Mouse (Mus musculus) thymus, postnatal 4 days (tissue): ENCODE measurements at regions not wholly inside any gene's neighbourhood (a gene's known extent, or its start where the extent isn't known, plus 50 kb on each side); places are given as distances from the start of the nearest gene placed in this dataset.
A peak's percentile ranks its signal among the peaks of the same experiment; 100 is the strongest.

Source experiments
- DNase-seq: peaks from one replicate; pipeline ENCODE4 v3.0.0; 2021

DNA sequence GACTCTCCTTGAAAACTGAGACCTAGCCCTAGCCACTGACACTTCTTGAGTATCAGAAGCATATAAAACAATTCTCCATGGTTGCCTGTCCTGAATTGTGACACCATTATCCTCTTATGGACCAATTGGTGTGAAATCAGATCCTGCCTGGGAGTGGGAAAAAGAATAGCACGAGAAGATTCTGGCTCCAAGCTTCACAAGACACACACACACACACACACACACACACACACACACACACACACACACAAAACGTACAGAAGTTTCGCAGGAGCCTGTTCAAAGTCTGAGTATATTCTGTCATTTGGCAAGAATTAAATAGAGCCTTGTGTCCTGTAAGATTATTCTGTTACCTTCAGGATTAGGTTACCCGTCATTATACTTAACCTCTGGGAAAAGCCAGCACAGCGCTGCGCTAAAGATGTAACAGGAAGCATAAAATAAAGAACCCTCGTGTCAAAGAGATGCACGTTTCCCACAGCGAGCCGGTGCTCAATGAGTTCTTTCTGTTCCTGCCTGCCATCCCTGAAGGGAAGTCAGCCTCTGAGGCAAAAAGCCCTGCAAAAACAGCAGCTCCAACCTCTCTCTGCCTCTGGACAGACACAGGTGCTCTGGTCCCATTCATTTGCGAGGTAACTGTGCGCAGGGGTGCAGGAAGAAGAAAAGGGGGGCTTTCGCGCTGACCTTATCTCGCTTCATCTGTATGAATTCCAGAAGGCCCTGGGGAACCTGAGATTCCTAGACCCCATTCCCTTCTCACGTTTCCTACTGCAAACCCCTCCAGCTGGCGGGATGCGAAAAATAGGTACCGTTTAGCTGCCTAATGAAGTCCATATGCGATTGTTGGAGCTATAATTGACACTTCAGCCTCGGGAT, 178.4 kb upstream of the Elac2 start:
- peak; percentile 64 for DNase-seq

DNA sequence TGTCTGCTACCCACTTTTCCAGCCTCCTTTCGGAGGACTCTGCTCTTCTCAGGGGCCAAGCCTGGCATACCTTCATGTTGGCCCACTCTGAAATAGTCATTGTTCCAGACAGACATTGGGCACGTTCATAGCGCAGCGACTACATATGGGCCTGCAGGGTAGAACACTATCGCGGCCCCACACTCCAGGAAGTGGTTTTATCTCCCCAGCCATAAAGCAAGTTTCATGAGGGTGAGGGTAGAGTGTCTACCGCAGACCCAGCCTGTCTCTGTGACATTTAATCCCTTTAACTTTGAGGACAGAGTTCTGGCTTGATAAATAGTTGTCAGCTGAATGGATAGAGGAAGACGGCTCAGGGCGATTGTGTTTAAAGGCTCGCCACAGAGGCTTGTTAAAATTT, 177.5 kb upstream of the Elac2 start:
- DNase-seq, result peak; percentile 73

GRCm38 (mm10) chr11:64805567-64805966, 173.3 kb upstream of the Elac2 start:
- DNase-seq, result no peak

DNA sequence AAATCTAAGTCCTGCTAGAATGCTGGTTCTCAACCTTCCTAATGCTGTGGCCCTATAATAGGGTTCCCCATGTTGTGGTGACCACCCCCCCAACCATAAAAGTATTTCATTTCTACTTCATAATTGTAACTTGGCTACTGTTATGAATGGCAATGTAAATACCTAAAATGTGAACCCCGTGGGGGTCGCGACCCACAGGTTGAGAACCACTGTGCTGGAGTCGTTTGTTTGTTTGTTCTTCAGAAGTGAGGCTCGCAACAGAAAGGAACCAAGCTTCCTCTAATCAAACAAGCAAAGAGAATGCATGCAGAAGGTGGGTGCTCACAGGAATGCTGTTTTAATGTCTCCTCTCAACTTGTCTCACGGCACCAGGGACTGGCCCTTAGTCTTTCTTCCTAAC, 166.4 kb upstream of the Elac2 start:
- no peak for DNase-seq

- DNase-seq, result no peak
Observed at GRCm38 (mm10) chr11:64829429-64829828, 149.4 kb upstream of the Elac2 start.

- peak; percentile 42 for DNase-seq
Observed at GRCm38 (mm10) chr11:64832453-64832852, 146.4 kb upstream of the Elac2 start.

GRCm38 (mm10) chr11:64833786-64834185, 145.1 kb upstream of the Elac2 start:
- no peak for DNase-seq

GRCm38 (mm10) chr11:64836771-64837170, 142.1 kb upstream of the Elac2 start:
- DNase-seq, result no peak

GRCm38 (mm10) chr11:64841092-64841491, 137.7 kb upstream of the Elac2 start:
- DNase-seq, result no peak

- no peak for DNase-seq
Observed at GRCm38 (mm10) chr11:64842775-64843530, 135.9 kb upstream of the Elac2 start.

- DNase-seq, result no peak
Observed at GRCm38 (mm10) chr11:64846577-64847147, 132.2 kb upstream of the Elac2 start.

DNA sequence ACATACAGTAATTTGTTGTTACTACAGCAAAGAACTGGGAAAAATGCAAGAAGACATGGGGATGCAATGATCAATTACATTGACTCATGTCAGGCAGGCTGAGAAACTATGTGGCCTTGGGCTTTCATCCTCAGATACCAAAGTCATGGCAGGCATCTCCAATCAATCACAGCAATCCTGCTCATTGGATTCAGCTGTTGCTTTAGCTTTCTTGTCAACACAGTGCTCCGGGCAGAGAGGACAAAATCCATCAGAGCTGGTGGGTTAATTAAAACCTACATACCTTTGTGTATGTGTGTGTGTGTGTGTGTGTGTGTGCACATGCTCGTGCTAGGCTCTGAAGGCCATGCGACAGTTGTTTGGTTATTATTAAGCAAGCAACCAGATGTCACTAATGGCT, 119.2 kb upstream of the Elac2 start:
- no peak for DNase-seq

DNA sequence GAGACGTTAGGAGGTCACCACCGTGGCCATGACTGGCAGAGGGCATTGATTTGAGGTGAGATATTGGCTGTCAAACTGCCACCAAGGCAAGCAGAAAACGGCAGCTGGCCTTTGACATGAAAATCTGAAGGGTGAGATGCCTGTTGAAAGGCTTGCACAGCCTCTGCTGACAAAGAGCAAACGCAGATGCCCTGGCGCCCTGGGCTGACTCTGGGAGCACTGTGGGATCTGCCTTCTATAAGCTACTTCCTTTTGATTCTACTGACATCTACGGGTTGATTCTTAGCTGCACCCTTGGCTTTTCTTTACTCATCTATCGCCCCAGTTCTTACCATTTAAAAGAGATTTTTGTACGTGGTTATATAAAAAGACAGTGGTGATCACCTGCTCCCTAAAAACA, 98.2 kb upstream of the Elac2 start:
- DNase-seq, result peak; percentile 67

DNA sequence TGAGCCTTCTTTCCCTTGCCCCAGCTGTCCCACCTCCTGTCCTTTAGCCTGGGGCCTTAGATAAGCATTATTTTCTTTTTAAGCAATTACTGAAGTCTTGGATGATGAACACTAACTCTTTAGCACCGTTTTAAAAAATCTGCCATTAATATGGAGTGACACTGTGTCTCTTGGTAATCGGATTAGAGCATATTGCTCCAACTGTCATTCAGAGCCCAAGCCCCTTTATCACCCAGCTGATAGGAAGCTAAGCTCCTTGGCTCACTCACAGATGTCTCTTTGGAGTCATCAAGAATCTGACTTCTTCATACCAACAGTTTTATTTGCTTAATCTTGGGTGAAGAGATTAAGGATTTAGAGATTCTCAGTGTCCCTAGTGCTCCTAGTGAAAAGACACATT, 94.3 kb upstream of the Elac2 start:
- no peak for DNase-seq

- no peak for DNase-seq
Observed at GRCm38 (mm10) chr11:64889335-64890020, 89.4 kb upstream of the Elac2 start.

- peak; percentile 86 for DNase-seq
Observed at GRCm38 (mm10) chr11:64890776-64891175, 88.1 kb upstream of the Elac2 start.

DNA sequence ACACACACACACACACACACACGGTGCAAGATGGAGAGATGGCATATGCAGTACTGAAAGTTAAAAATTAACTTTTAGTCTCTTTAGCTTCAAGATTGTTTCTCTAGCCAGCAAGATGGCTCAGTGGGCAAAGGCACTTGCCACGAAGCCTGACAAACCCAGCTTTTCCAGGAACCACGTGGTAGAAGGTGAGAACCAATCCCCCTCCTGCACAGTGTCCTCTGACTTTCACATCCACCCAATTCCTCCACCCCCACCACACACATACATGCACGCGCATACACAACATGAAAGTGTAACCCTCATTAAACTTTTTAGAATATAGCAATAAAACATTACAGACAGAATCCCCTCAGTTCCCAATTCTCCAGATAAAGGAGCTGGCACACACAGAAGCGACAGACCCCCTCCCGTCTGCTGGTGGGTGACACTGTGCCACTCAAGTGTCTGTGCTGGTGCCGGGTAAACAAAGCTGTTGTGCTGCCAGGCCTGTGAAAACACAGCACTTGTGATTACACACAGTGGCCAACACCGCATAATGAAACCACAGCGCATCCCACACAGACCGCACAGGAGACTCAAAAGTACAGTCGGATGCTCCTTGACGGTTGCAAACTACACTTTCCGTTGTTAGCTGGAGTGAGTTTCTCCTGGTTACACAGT, 82.9 kb upstream of the Elac2 start:
- no peak for DNase-seq

- DNase-seq, result peak; percentile 91
Observed at GRCm38 (mm10) chr11:64898758-64899586, 79.9 kb upstream of the Elac2 start.

DNA sequence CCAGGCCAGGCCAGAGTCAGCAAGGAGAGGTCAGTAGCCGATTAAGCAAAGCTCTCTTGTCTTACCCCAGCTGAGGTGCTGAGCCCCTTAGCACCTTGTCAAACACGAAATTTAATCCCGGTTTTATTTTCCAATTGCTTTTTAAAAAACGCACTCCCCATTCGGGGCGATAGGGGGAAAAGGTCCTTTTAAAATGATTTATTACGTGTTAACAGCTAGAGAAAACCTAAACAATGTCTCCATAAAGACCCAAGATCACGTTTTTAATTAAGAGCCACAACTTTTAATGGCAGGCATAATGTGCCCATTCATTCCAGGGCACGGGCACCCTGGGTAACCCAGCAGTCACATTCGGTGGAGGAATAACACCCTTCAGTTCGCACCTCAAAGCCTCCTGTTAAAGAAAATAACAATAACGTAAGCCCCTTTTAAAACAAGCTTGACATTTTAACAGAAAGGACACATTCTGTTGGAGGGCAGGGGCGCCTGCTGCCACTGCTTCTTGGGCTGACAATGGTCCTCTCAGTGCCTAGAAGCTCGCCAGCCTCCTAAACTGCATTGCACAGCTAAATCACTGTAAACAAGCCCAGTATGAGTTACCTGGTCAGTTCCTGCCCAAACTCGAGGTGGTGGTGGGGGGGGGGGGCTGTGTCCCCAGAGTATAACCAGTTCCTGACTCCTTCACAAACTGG, 79.1 kb upstream of the Elac2 start:
- no peak for DNase-seq

- no peak for DNase-seq
Observed at GRCm38 (mm10) chr11:64916783-64917182, 62.1 kb upstream of the Elac2 start.

GRCm38 (mm10) chr11:64917301-64917700, 61.5 kb upstream of the Elac2 start:
- DNase-seq, result no peak
